Mouse (Mus musculus): ENCODE results near the gene Adcy7.

DNA sequence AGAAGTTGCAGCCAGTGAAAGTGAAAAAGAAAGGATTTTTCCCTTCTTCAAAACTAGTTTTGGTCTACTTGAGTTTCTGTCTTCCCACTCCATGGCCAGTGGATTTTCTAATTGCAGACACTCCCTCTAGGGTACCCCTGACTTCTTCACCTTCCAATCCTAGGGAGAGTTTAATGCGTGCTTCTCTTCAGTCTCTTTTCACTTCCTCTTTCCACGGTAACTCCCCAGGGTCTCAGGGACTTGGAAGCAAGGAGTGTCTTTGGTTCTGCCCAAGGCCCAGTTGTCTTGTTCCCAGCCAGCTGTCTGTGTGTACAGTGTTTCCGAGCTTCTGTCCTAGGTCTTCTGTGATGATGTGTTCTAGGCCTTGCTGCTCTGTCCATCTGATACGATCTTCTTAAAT lies 30.3 kb upstream of the Adcy7 start:
- TF ChIP-seq CTCF (IDR thresholded peaks at IDR 0.05; ENCODE audit: control insufficient read depth, insufficient read depth, insufficient replicate concordance, low read depth, low read length) (no peak), POLR2A (IDR thresholded peaks at IDR 0.05; ENCODE audit: control insufficient read depth, low read depth, low read length) (no peak)
